Mouse (Mus musculus): ENCODE data around the gene Robo3.

Gene Robo3

DNA sequence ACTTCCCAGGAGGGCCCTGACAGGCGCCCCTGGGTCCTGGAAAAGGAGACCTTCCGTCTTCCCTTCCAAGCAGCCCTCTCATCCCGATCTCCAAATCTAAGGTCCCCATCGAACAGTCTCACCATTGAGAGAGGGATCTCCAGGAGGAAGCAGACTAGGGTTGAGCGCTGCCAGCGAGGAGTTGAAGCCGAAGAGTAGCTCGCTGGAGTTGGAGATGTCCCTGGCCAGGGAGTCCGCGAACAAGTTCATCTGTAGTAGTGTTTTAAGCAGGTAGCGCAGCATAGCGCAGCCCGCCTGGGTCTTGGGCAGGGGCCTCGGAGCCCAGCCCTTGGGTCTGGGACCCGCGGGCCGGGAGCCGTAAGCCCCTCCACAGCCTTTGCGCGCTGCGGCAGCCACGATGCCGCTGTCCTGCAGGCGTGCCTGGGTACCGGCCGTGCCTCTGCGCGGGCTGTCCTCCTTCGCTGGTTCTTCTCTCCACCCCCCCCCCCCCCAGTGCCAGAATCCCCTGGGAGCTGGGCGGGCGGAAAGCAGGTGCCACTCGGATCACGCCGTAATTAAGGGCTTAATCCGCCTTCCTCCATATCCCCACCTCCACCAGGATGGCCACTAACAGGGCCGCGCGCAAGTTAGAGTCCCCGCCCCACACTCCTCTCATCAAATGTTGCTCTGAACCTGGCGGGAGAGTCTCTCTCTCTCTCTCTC is at the start of gene Robo3:
Robo3 (minus strand) TSS at position 527 of the 702 bp plus-strand sequence.
- in situ Hi-C loops (cut with MseI, MboI) = loop anchor here in 1 of 2 experiments (25.0 kb wide), 1 partner anchor 504 kb away; no protein-coding TSS in a partner anchor

- in situ Hi-C loops (cut with MseI, MboI) = no loop called here
Observed at GRCm38 (mm10) chr9:37474923-37475322, 41.9 kb upstream of the Robo3 start.

DNA sequence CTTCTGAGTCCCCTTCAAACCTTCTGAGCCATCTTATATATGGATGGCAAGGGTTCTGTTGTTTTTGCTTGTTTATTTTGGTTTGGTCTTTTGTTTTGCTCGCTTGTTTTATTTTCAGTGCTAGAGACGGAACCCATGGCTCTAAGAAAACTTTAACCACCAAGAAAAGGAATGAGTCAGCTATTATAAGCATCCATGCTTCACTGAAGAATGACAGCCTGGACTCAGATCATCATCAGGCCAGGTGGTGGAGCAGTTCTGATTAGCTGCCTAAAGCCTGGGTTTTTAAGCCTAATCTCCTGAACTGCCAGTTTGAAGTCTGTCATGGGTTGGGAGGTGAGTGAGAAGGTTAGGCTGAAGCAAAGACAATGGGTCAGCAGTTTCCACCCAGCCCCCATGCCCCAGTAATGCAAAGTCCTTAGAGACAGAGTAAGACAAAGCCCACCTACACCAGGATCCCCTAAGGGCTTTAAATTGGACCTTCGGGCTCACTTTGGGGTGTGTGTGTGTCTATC is 40.6 kb upstream of the Robo3 start:
- in situ Hi-C loops (cut with MseI, MboI) = no loop called here

- in situ Hi-C loops (cut with MseI, MboI) = loop anchor here (10.0 kb wide), 2 partner anchors 152 to 162 kb away; partner anchors contain the start of gene Spa17 (in 1 of the 2)
Observed at GRCm38 (mm10) chr9:37462764-37463163, 29.7 kb upstream of the Robo3 start.

- in situ Hi-C loops (cut with MseI, MboI) = loop anchor here (10.0 kb wide), 2 partner anchors 153 to 163 kb away; partner anchors contain the start of gene Spa17 (in 1 of the 2)
Observed at GRCm38 (mm10) chr9:37461571-37461970, 28.5 kb upstream of the Robo3 start.

DNA sequence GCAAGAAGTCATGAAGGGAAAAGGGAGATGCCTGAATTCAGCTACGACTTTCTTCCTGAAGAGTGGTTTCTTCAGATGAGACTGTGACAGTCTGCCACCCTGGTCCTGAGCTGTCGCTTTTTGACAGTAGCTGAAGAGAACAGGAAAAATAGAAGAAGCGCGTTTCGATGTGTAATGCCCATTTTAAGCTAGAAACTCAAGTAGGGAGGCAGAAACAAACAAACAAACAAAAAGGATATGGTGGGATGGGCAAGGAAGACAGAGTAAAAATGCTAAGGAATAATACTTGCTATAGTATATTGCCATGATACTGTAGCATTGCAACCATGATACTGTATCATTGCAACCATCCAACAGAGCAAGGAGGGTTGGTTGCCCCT is 27.9 kb upstream of the Robo3 start:
- in situ Hi-C loops (cut with MseI, MboI) = loop anchor here (10.0 kb wide), 2 partner anchors 154 to 164 kb away; partner anchors contain the start of gene Spa17 (in 1 of the 2)

DNA sequence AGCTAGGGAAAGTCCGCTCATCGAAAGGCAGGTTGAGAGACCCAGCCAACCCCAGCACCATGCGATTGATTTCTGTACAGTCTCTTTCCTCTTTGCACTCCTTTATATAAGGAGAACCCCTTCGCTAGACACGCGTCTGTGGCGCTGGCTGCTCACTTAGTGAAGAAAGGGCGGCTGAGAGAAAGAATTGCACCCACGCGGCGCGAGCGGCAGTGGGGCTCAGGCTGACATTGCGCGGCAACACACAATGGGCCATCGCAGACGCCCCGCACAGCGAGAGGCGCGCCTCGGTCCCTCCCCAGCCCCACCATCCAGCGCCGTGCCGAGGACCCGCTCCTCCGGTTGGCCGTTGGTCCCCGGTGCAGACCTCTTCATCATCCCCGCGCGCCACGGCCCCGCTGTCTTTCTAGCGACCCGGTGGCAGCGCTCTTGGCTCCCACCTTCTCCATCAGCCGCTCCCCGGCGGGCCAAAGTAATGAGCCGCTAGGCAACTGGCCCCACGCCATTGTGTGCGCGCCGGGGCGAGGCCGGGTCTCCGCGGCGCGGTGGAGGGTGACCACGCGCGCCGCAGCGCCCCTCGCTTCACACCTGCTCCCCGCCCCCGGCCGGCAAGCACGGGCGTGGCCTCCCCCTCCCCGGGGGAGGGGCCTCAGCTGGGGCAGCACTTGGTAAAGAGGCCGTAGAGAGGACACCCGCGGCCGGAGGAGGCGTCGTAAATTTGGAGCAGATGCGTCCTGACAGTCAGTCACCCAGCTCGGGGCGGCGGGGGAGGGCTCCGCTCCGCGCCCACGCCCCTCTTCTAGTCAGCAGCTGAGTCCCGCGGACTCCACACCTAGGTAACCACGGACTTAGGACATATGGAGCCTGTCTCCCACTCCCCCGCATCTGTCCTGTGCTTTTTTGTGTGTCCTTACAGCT is 27.3 kb upstream of the Robo3 start:
- in situ Hi-C loops (cut with MseI, MboI) = loop anchor here (10.0 kb wide), 2 partner anchors 154 to 164 kb away; partner anchors contain the start of gene Spa17 (in 1 of the 2)

- in situ Hi-C loops (cut with MseI, MboI) = loop anchor here (10.0 kb wide), 2 partner anchors 155 to 165 kb away; partner anchors contain the start of gene Spa17 (in 1 of the 2)
Observed at GRCm38 (mm10) chr9:37459665-37460042, 26.6 kb upstream of the Robo3 start.

- in situ Hi-C loops (cut with MseI, MboI) = no loop called here
Observed at GRCm38 (mm10) chr9:37457151-37457550, 24.1 kb upstream of the Robo3 start.

DNA sequence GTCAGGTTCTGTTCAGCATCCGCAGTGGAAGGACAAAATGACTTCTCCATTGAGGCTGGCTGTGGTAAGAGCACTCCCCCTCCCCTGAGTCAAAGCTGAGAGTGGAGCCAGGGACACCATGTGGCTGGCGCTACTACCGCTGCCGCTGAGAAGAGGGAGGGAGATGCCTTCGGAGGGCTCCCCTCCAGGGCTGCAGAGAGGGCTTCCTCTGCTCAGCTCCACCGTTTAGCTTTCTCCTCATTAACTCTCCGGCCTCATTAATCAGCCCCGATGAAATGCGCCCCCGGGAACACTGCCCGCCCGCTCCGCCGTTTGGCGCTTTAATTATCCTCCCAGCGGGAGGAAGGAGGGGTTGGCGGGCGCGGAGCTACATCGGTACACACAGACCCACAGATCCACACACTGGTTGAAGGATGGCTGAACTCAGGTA is 23.4 kb upstream of the Robo3 start:
- in situ Hi-C loops (cut with MseI, MboI) = no loop called here

DNA sequence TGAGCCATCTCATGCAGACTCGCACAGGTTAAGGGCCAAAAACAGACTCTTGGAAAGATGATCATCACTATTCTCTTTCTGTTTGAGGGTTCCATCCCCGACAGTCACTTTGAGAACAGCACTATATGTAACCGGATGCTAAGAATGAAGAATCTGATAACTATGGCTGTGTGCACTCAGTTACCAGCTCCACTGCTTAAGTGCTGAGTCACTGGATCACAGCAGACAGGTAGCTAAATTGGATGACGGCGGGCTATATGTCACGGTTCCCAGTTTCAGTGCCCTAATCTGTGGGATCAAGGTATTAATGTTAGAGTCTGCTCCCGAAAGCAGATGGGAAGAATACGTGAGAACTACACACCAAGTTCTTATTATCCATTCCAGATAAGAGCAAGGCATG is 22.8 kb upstream of the Robo3 start:
- in situ Hi-C loops (cut with MseI, MboI) = no loop called here

DNA sequence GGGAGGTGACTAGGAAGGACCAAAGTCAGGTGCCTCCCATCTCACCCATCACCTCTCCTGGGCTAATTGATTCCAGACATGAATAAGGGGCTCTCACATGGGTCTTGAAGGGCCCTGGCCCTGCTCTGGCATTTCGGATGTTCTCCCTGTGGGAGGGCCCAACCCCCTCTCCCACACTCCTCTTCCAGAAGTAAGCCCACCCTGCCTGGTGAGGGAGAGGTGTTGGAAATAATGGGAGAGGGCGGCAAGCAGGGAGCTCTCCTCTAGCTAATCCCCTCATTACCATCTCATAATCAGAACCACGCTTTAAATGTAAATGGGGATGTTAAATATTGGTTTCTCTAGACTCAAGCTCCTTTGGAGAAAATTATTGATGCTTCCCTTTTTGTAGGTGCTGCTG is 21.9 kb upstream of the Robo3 start:
- in situ Hi-C loops (cut with MseI, MboI) = no loop called here

- in situ Hi-C loops (cut with MseI, MboI) = no loop called here
Observed at GRCm38 (mm10) chr9:37454011-37454492, 21.0 kb upstream of the Robo3 start.

- in situ Hi-C loops (cut with MseI, MboI) = no loop called here
Observed at GRCm38 (mm10) chr9:37453328-37453727, 20.3 kb upstream of the Robo3 start.

GRCm38 (mm10) chr9:37452401-37452800 is 19.4 kb upstream of the Robo3 start:
- in situ Hi-C loops (cut with MseI, MboI) = no loop called here

DNA sequence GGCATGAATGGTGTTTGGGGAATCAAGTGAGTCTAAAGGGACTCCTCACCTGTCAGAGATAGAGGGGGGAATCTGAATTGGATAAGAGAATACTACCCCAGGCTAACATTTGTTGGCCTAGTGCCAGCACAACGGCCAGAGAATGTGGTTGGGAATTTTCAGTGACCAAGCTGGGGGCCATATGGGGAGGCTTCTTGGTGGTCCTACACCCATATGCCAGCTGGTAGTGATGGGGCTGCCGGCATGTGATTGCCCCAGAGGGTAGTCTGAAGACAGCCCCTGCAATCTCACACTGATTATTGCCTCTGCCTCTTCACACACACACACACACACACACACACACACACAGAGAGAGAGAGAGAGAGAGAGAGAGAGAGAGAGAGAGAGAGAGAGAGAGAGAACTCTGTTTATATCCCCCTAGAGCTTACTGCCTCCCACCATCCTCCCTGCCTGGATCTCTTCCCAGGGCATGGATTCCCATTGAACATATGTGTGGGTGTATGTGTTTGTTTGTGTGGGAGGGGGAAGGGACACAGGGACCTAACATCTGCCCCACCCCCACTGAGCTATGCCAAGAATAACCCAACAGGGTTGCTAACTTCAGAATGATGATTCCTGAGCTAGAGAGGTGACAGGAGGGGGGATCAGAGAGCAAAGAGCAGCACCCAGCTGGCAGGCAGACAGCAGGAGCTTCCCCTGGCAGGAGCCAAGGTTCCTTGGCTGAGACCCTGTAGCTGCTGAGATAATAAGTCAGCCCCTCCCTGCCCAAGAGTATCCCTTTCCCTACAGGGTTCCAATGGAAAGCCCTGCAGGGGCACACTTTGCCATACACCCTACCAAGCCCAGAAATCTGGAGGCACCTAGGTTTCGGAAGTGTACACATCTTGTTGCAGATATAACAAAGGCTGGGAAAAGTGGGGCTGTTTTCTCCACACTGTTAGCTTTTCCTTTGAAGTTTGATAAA is 5.0 kb upstream of the Robo3 start:
- in situ Hi-C loops (cut with MseI, MboI) = loop anchor here in 1 of 2 experiments (25.0 kb wide), 1 partner anchor 499 kb away; no protein-coding TSS in a partner anchor

DNA sequence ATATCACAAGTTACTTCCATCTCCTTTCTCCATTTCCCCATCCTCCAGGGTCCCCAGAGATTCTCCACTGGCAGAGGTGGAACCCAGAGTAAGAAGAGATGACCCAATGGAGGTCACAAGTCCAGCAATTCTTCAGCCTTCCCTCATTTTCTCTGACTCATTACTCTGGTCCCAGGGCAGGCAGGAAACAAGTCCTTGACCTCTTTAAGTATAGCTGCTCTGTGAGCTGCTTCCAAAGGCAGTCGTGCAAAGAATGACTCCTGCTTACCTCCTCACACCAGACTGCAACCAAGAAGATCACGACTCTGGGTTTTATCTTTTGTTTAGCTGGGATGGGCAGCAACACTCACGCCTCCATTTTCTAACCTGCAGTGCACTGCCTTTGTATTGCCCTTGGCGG is 2.6 kb upstream of the Robo3 start:
- in situ Hi-C loops (cut with MseI, MboI) = loop anchor here in 1 of 2 experiments (25.0 kb wide), 1 partner anchor 502 kb away; no protein-coding TSS in a partner anchor

- in situ Hi-C loops (cut with MseI, MboI) = loop anchor here in 1 of 2 experiments (25.0 kb wide), 1 partner anchor 502 kb away; no protein-coding TSS in a partner anchor
Observed at GRCm38 (mm10) chr9:37434932-37435331, 1.9 kb upstream of the Robo3 start.

DNA sequence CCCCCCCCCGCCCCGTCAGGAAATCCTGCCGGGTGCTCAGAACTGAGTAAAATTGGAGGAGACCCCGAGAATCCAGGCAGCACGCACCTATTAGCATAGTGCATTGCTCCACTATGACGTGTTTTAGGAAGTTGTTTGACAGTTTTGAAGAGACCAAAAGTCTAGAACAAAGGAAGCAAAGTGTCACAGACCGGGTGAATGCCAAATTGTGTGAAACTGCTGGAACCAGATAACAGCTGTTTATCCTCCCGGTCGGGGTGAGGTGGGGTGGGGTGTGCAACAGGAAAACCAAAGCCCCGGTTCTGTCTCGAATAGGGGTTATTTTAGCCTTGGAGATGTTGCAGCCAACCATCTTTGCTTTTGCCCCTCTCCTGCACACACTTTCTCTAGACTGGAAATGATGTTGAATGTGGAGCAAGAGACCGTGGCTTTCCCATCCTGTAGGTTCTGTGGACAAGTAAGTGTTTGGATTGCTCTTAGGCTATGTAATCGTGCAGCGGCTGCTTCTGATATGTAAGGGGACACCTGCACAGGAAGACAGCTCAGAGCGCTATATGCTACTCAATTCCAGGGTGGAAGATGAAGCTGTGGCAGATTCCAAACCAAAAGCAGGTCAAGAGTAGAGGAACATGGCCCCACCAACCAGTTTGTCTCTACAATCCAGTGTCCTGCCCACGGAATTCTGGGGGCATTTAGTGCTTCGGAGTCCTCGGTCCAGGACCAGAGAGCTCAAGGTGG is 946 bp upstream of the Robo3 start:
- in situ Hi-C loops (cut with MseI, MboI) = loop anchor here in 1 of 2 experiments (25.0 kb wide), 1 partner anchor 503 kb away; no protein-coding TSS in a partner anchor

Measured in mouse trophoblast stem cell (cell line).